Mouse (Mus musculus): Measurements from ENCODE around the gene 4930550L24Rik. TPM values are rescaled to one million over a fixed set of nuclear protein-coding genes. Genes with fewer than 3 reads are reported as not detected.

Gene 4930550L24Rik
- not detected for total RNA-seq (2021)
- long read RNA-seq, experiment 1: 0 reads
- long read RNA-seq, experiment 2: 0 reads

- intact Hi-C loops (cut with DNase I): no loop called here
These were observed at the start of gene 4930550L24Rik for GRCm38 (mm10) chrX:58909060-58909459. Gene 4930550L24Rik (plus strand): TSS chrX:58909360.

GRCm38 (mm10) chrX:58900753-58901152 lies 8.4 kb upstream of the 4930550L24Rik start:
- intact Hi-C loops (cut with DNase I): no loop called here
- DNase-seq: no peak

More at GRCm38 (mm10) chrX:58909060-58909459, at the start of gene 4930550L24Rik:
- no peak for DNase-seq

- intact Hi-C loops (cut with DNase I): no loop called here
These were observed 58.8 kb downstream of the 4930550L24Rik start for GRCm38 (mm10) chrX:58967969-58968368.

More at GRCm38 (mm10) chrX:58967969-58968368, 58.8 kb downstream of the 4930550L24Rik start:
- no peak for DNase-seq

All from gastrocnemius, postnatal 36 days (tissue).